Mouse (Mus musculus): ENCODE measurements around the gene B020011L13Rik.
"Not testable (repeated sequence)": the region's sequence is repeated elsewhere in the genome, so short reads cannot be mapped to it uniquely, and the experiment has no call there.

GRCm38 (mm10) chr1:117780833-117781232 is at the start of gene B020011L13Rik:
- not testable (repeated sequence) for TF ChIP-seq POLR2A (IDR thresholded peaks at IDR 0.05; ENCODE audit: insufficient read length, low read depth); CEBPB (IDR thresholded peaks at IDR 0.05; ENCODE audit: insufficient read depth, poor library complexity, severe bottlenecking); MYOG (IDR thresholded peaks at IDR 0.05; ENCODE audit: control insufficient read depth in 1 of 3, insufficient read depth in 1 of 3, insufficient read length in 2 of 3, low read depth in 2 of 3); SRF (IDR thresholded peaks at IDR 0.05; ENCODE audit: control insufficient read depth, insufficient read length, low read depth); MAX (IDR thresholded peaks at IDR 0.05; ENCODE audit: low read depth); TCF12 (IDR thresholded peaks at IDR 0.05; ENCODE audit: insufficient read depth, poor library complexity, severe bottlenecking)
